Mouse (Mus musculus) MEL (cell line): ENCODE measurements at regions not wholly inside any gene's neighbourhood (a gene's known extent, or its start where the extent isn't known, plus 50 kb on each side); places are given as distances from the start of the nearest gene placed in this dataset.

ENCODE experiments used
- DNase-seq: peaks from one replicate; pipeline ENCODE4 v3.0.0; 2011; ENCODE audit warnings: low read depth, low spot score
- H3K27ac ChIP-seq: 2 replicates; pipeline ENCODE4 v1.5.1; 2012; ENCODE audit warnings: low read depth, mild to moderate bottlenecking, control low read depth, low read length, moderate library complexity; ENCODE audit not compliant: control insufficient read depth
- H3K27me3 ChIP-seq, 2 experiments: fragments of 150-350 bp in 1 of 2; sonication (generic) in 1 of 2; 2 replicates each; pipeline ENCODE4 v1.6.1; 2012; ENCODE audit warnings: low read length in 2 of 2, mild to moderate bottlenecking in 2 of 2, improper control_type of control experiment in 1 of 2, moderate library complexity in 1 of 2; ENCODE audit not compliant: insufficient read depth in 2 of 2, control insufficient read depth in 1 of 2
- H3K36me3 ChIP-seq, 2 experiments: 2 replicates each; pipeline ENCODE4 v1.6.1; 2012 to 2014; ENCODE audit warnings: low read length in 2 of 2, improper control_type of control experiment in 1 of 2, inconsistent platforms in 1 of 2, mild to moderate bottlenecking in 1 of 2; ENCODE audit not compliant: insufficient read depth in 2 of 2, control insufficient read depth in 1 of 2
- H3K4me1 ChIP-seq, 2 experiments: fragments of 150-350 bp in 1 of 2; sonication (generic) in 1 of 2; 2 replicates each; pipeline ENCODE4 v1.6.1; 2012; ENCODE audit warnings: low read length in 2 of 2, improper control_type of control experiment in 1 of 2, mild to moderate bottlenecking in 1 of 2; ENCODE audit not compliant: insufficient read depth in 2 of 2, control insufficient read depth in 1 of 2
- H3K4me3 ChIP-seq, 2 experiments: fragments of 150-350 bp in 1 of 2; sonication (generic) in 1 of 2; 2 replicates each; pipeline ENCODE4 v1.5.1; 2012; ENCODE audit warnings: low read depth in 2 of 2, low read length in 2 of 2, mild to moderate bottlenecking in 2 of 2, moderate library complexity in 2 of 2, control low read depth in 1 of 2, improper control_type of control experiment in 1 of 2; ENCODE audit not compliant: control insufficient read depth in 1 of 2, insufficient read depth in 1 of 2
- H3K79me2 ChIP-seq: 2 replicates; pipeline ENCODE4 v1.6.1; 2012; ENCODE audit warnings: mild to moderate bottlenecking, low read length, moderate library complexity; ENCODE audit not compliant: control insufficient read depth, poor library complexity, insufficient read depth
- H3K9ac ChIP-seq: 2 replicates; pipeline ENCODE4 v1.6.1; 2012; ENCODE audit warnings: low read depth, mild to moderate bottlenecking, control low read depth, low read length, moderate library complexity; ENCODE audit not compliant: control insufficient read depth, poor library complexity, severe bottlenecking
- H3K9me3 ChIP-seq: fragments of 150-350 bp; sonication (generic); replicated peaks from 2 replicates; pipeline ENCODE4 v1.6.1; 2012; ENCODE audit warnings: mild to moderate bottlenecking, low read length, improper control_type of control experiment, moderate library complexity; ENCODE audit not compliant: insufficient read depth
- CHD2 ChIP-seq: IDR thresholded peaks from 2 replicates; pipeline ENCODE4 v1.6.1; 2011; ENCODE audit warnings: low read length, improper control_type of control experiment
- ELF1 ChIP-seq: IDR thresholded peaks from 2 replicates; pipeline ENCODE4 v1.6.1; 2014; ENCODE audit warnings: low read depth, mild to moderate bottlenecking, inconsistent platforms, low read length, improper control_type of control experiment, moderate library complexity
- EP300 ChIP-seq, 2 experiments: IDR thresholded peaks; 2 replicates each; pipeline ENCODE4 v1.6.1; 2011; ENCODE audit warnings: improper control_type of control experiment in 2 of 2, low read length in 2 of 2, low read depth in 1 of 2, mild to moderate bottlenecking in 1 of 2
- GABPA ChIP-seq: IDR thresholded peaks from 2 replicates; pipeline ENCODE4 v1.6.1; 2012; ENCODE audit warnings: low read depth, mild to moderate bottlenecking, inconsistent platforms, low read length, improper control_type of control experiment, moderate library complexity
- GATA1 ChIP-seq: IDR thresholded peaks from 2 replicates; pipeline ENCODE4 v1.6.1; 2011; ENCODE audit warnings: low read depth, low read length, improper control_type of control experiment
- KAT2A ChIP-seq: conservative IDR thresholded peaks from 2 replicates; pipeline ENCODE4 v1.6.1; 2012; ENCODE audit warnings: low read depth, low read length, improper control_type of control experiment, inconsistent platforms
- MAZ ChIP-seq: IDR thresholded peaks from 2 replicates; pipeline ENCODE4 v1.6.1; 2012; ENCODE audit warnings: low read depth, mild to moderate bottlenecking, inconsistent platforms, low read length, improper control_type of control experiment
- MEF2A ChIP-seq: IDR thresholded peaks from 2 replicates; pipeline ENCODE4 v1.6.1; 2014; ENCODE audit warnings: low read depth, mild to moderate bottlenecking, inconsistent platforms, low read length, improper control_type of control experiment; ENCODE audit not compliant: poor library complexity, insufficient replicate concordance, severe bottlenecking; ENCODE audit errors: extremely low read depth
- MXI1 ChIP-seq: IDR thresholded peaks from 2 replicates; pipeline ENCODE4 v1.6.1; 2011; ENCODE audit warnings: mild to moderate bottlenecking, low read depth, low read length, improper control_type of control experiment
- MYB ChIP-seq: IDR thresholded peaks from 2 replicates; pipeline ENCODE4 v1.6.1; 2011; ENCODE audit warnings: mild to moderate bottlenecking, low read depth, low read length, improper control_type of control experiment
- MYC ChIP-seq: IDR thresholded peaks from 2 replicates; pipeline ENCODE4 v1.6.1; 2011; ENCODE audit warnings: low read depth, mild to moderate bottlenecking, low read length, improper control_type of control experiment, moderate library complexity
- NELFE ChIP-seq: IDR thresholded peaks from 2 replicates; pipeline ENCODE4 v1.6.1; 2011; ENCODE audit warnings: low read depth, low read length, improper control_type of control experiment
- NRF1 ChIP-seq: IDR thresholded peaks from 2 replicates; pipeline ENCODE4 v1.6.1; 2014; ENCODE audit warnings: low read depth, mild to moderate bottlenecking, inconsistent platforms, low read length, improper control_type of control experiment, moderate library complexity; ENCODE audit not compliant: poor library complexity, insufficient read depth, severe bottlenecking
- POLR2A ChIP-seq, 2 experiments: IDR thresholded peaks; 2 replicates each; pipeline ENCODE4 v1.6.1; 2011 to 2012; ENCODE audit warnings: low read length in 2 of 2, mild to moderate bottlenecking in 2 of 2, control low read depth in 1 of 2, improper control_type of control experiment in 1 of 2, low read depth in 1 of 2, moderate library complexity in 1 of 2; ENCODE audit not compliant: control insufficient read depth in 1 of 2, insufficient read depth in 1 of 2, poor library complexity in 1 of 2
- POLR2AphosphoS2 ChIP-seq: IDR thresholded peaks from 2 replicates; pipeline ENCODE4 v1.6.1; 2011; ENCODE audit warnings: low read length, improper control_type of control experiment
- RAD21 ChIP-seq: IDR thresholded peaks from 2 replicates; pipeline ENCODE4 v1.6.1; 2011; ENCODE audit warnings: mild to moderate bottlenecking, low read depth, low read length, improper control_type of control experiment
- RCOR1 ChIP-seq: IDR thresholded peaks from 2 replicates; pipeline ENCODE4 v1.6.1; 2012; ENCODE audit warnings: low read depth, mild to moderate bottlenecking, inconsistent platforms, low read length, improper control_type of control experiment
- SIN3A ChIP-seq: IDR thresholded peaks from 2 replicates; pipeline ENCODE4 v1.6.1; 2012; ENCODE audit warnings: low read length, improper control_type of control experiment, inconsistent platforms
- SMC3 ChIP-seq: IDR thresholded peaks from 2 replicates; pipeline ENCODE4 v1.6.1; 2011; ENCODE audit warnings: low read depth, low read length, improper control_type of control experiment
- TBP ChIP-seq: IDR thresholded peaks from 2 replicates; pipeline ENCODE4 v1.8.0; 2011; ENCODE audit warnings: low read depth, low read length, improper control_type of control experiment
- UBTF ChIP-seq: IDR thresholded peaks from 2 replicates; pipeline ENCODE4 v1.6.1; 2012; ENCODE audit warnings: low read depth, mild to moderate bottlenecking, inconsistent platforms, low read length, improper control_type of control experiment, moderate library complexity, borderline replicate concordance; ENCODE audit not compliant: insufficient read depth
- USF1 ChIP-seq: IDR thresholded peaks from 2 replicates; pipeline ENCODE4 v1.6.1; 2014; ENCODE audit warnings: low read depth, mild to moderate bottlenecking, inconsistent platforms, low read length, improper control_type of control experiment, moderate library complexity
- ZKSCAN1 ChIP-seq: IDR thresholded peaks from 2 replicates; pipeline ENCODE4 v1.6.1; 2012; ENCODE audit warnings: low read depth, mild to moderate bottlenecking, inconsistent platforms, low read length, improper control_type of control experiment, moderate library complexity

GRCm38 (mm10) chr6:143438272-143438591 lies 271.2 kb downstream of the Etnk1 start (continued):
- TF ChIP-seq USF1 = no peak
- TF ChIP-seq MYB = no peak
- no peak for TF ChIP-seq MAZ

- Histone ChIP-seq H3K4me3 (no peak overlapping the region), H3K9ac (no peak overlapping the region), H3K27me3 (no peaks in the 10 kb centered on the region), H3K4me1 (no peaks in the 10 kb centered on the region), H3K79me2 (no peaks in the 10 kb centered on the region), H3K36me3 (no peaks in the 10 kb centered on the region), H3K9me3 (no peaks in the 10 kb centered on the region), H3K27ac (no peak overlapping the region)
- no peak for DNase-seq
- TF ChIP-seq NELFE (no peak), MYC (no peak), ELF1 (no peak), CHD2 (no peak), KAT2A (no peak), MEF2A (no peak), USF1 (no peak), TBP (no peak), MXI1 (no peak), UBTF (no peak), RAD21 (no peak), POLR2A (IDR thresholded peaks at IDR 0.05; ENCODE audit: control insufficient read depth in 1 of 2, insufficient read depth in 1 of 2, low read depth in 1 of 2, low read length in 2 of 2, poor library complexity in 1 of 2) (no peak), NRF1 (no peak), ZKSCAN1 (no peak), GATA1 (no peak)
These were observed 272.5 kb downstream of the Etnk1 start for GRCm38 (mm10) chr6:143439484-143439883.

GRCm38 (mm10) chr6:143440237-143440950 lies 273.4 kb downstream of the Etnk1 start:
- H3K36me3 ChIP-seq = no peaks in the 10 kb centered on the region
- H3K9ac ChIP-seq = no peak overlapping the region
- H3K27me3 ChIP-seq = no peaks in the 10 kb centered on the region
- H3K4me1 ChIP-seq = no peaks in the 10 kb centered on the region
- no peak overlapping the region for H3K27ac ChIP-seq
- TF ChIP-seq MYC = no peak
- TF ChIP-seq POLR2AphosphoS2 = no peak
- TF ChIP-seq MEF2A = no peak
- no peak for TF ChIP-seq KAT2A
- no peak for TF ChIP-seq EP300 (IDR thresholded peaks at IDR 0.05; ENCODE audit: low read depth in 1 of 2, low read length in 2 of 2)
- TF ChIP-seq GABPA = no peak
- no peak for TF ChIP-seq RCOR1
- no peak for TF ChIP-seq SIN3A
- no peak for TF ChIP-seq CHD2
- no peak for TF ChIP-seq SMC3
- TF ChIP-seq ZKSCAN1 = no peak
- DNase-seq = no peak
- H3K9me3 ChIP-seq = no peaks in the 10 kb centered on the region
- H3K79me2 ChIP-seq = no peaks in the 10 kb centered on the region
- no peak overlapping the region for H3K4me3 ChIP-seq
